Mouse (Mus musculus): Measurements from ENCODE around the gene Hydin.
"Not testable (repeated sequence)": the region's sequence is repeated elsewhere in the genome, so short reads cannot be mapped to it uniquely, and the experiment has no call there.

Hydin gene

GRCm38 (mm10) chr8:110521851-110522250 is 255.1 kb downstream of the Hydin start:
- DNase-seq (ENCODE audit: low read depth, low spot score): no peak

- not testable (repeated sequence) for DNase-seq (ENCODE audit: low read depth, low spot score)
These were observed 255.7 kb downstream of the Hydin start for GRCm38 (mm10) chr8:110522495-110522894.

GRCm38 (mm10) chr8:110522985-110523384 is 256.2 kb downstream of the Hydin start:
- DNase-seq (ENCODE audit: low read depth, low spot score): no peak

- DNase-seq (ENCODE audit: low read depth, low spot score): no peak
These were observed 258.5 kb downstream of the Hydin start for GRCm38 (mm10) chr8:110525229-110525628.

GRCm38 (mm10) chr8:110530008-110530762 is 263.4 kb downstream of the Hydin start:
- no peak for DNase-seq (ENCODE audit: low read depth, low spot score)

- no peak for DNase-seq (ENCODE audit: low read depth, low spot score)
These were observed 267.0 kb downstream of the Hydin start for GRCm38 (mm10) chr8:110533781-110534180.

- DNase-seq (ENCODE audit: low read depth, low spot score): peak; percentile 18
These were observed 271.1 kb downstream of the Hydin start for GRCm38 (mm10) chr8:110537849-110538248.

- DNase-seq (ENCODE audit: low read depth, low spot score): no peak
These were observed 283.6 kb downstream of the Hydin start for GRCm38 (mm10) chr8:110550343-110550742.

- DNase-seq (ENCODE audit: low read depth, low spot score): not testable (repeated sequence)
These were observed 285.3 kb downstream of the Hydin start for GRCm38 (mm10) chr8:110552111-110552510.

GRCm38 (mm10) chr8:110592641-110593040 is 325.9 kb downstream of the Hydin start:
- DNase-seq (ENCODE audit: low read depth, low spot score): no peak

- no peak for DNase-seq (ENCODE audit: low read depth, low spot score)
These were observed 327.4 kb downstream of the Hydin start for GRCm38 (mm10) chr8:110594164-110594563.

- DNase-seq (ENCODE audit: low read depth, low spot score): no peak
These were observed 337.8 kb downstream of the Hydin start for GRCm38 (mm10) chr8:110604556-110604955.

- no peak for DNase-seq (ENCODE audit: low read depth, low spot score)
These were observed 338.7 kb downstream of the Hydin start for GRCm38 (mm10) chr8:110605401-110606015.

- DNase-seq (ENCODE audit: low read depth, low spot score): no peak
These were observed 349.0 kb downstream of the Hydin start for GRCm38 (mm10) chr8:110615730-110616129.

GRCm38 (mm10) chr8:110617801-110618358 is 351.1 kb downstream of the Hydin start:
- no peak for DNase-seq (ENCODE audit: low read depth, low spot score)

GRCm38 (mm10) chr8:110618391-110619207 is 351.8 kb downstream of the Hydin start, which contains the start of gene Vac14:
Vac14 (plus strand) TSS chr8:110618585.
- peak; percentile 92 for DNase-seq (ENCODE audit: low read depth, low spot score)

GRCm38 (mm10) chr8:110619208-110619574 is 352.4 kb downstream of the Hydin start:
- no peak for DNase-seq (ENCODE audit: low read depth, low spot score)

GRCm38 (mm10) chr8:110619919-110620318 is 353.1 kb downstream of the Hydin start:
- DNase-seq (ENCODE audit: low read depth, low spot score): no peak

GRCm38 (mm10) chr8:110626431-110626830 is 359.7 kb downstream of the Hydin start:
- DNase-seq (ENCODE audit: low read depth, low spot score): peak; percentile 42

- DNase-seq (ENCODE audit: low read depth, low spot score): no peak
These were observed 362.7 kb downstream of the Hydin start for GRCm38 (mm10) chr8:110629245-110630063.

GRCm38 (mm10) chr8:110630079-110630478 is 363.3 kb downstream of the Hydin start:
- no peak for DNase-seq (ENCODE audit: low read depth, low spot score)
